Mouse (Mus musculus): ENCODE results near the gene Ncoa4. TPM values are rescaled to one million over a fixed set of nuclear protein-coding genes. Genes with fewer than 3 reads are reported as not detected.

The Ncoa4 gene
- polyA plus RNA-seq, 1 experiment from 2014 or later = 69.5 TPM

DNA sequence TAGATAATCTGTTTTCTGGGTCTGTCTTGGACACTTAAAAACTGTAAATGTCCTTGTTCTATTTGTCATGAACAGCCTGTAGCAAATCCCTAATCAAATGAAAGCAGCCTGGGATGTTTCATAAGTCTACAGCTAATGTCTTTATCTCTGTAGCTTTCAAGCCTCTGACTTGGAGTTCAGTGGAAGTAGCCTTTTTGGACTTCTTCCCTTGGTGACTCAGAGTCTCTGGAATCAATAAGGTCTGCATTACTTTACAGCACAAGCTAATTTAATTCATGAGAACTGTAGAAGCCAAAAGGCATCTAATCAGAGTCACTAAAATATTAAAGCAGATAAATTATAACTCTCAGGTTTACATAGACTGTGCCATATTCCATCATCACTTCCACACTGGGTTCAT is 66.9 kb downstream of the Ncoa4 start:
- H3K4me2 ChIP-seq = no peak overlapping the region
- H3K4me1 ChIP-seq (replicated peaks) = no peaks in the 10 kb centered on the region
- H3K9ac ChIP-seq (replicated peaks) = no peak overlapping the region
- H3K4me3 ChIP-seq (replicated peaks) = no peak overlapping the region
- H3K9me3 ChIP-seq = no peaks in the 10 kb centered on the region
- H3K27me3 ChIP-seq = no peaks in the 10 kb centered on the region
- ATAC-seq (ENCODE audit: insufficient number of reproducible peaks, insufficient read depth, low FRiP score, low TSS enrichment, low read depth) = no peak
- no peak overlapping the region for H3K27ac ChIP-seq
- peaks cover 10% of the 10 kb centered on the region; the same call in 1 of the 2 replicates for H3K36me3 ChIP-seq

DNA sequence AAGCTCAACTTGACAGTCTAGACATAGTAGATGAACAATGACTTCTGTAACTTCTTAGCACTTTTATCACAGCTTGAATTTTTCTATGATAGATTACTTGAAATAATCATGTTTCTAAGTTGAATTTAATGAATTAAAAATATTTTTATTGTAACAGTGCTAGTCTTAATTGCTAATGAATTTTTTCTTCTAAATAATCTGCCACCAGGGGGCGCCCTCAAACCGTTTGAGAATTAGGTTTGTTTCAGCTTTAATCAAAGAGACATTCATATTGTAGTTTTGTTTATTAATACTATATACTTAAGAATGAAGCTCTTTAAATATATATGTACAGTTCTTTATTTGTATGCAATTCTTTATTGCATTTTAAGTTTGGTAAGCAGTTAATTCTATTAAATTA is 69.3 kb downstream of the Ncoa4 start:
- Histone ChIP-seq H3K4me3 (replicated peaks) (no peak overlapping the region), H3K27ac (no peak overlapping the region), H3K9ac (replicated peaks) (no peak overlapping the region), H3K36me3 (peaks cover 14% of the 10 kb centered on the region; the same call in 1 of the 2 replicates), H3K27me3 (no peaks in the 10 kb centered on the region), H3K4me2 (no peak overlapping the region), H3K9me3 (no peaks in the 10 kb centered on the region), H3K4me1 (replicated peaks) (no peaks in the 10 kb centered on the region)
- no peak for ATAC-seq (ENCODE audit: insufficient number of reproducible peaks, insufficient read depth, low FRiP score, low TSS enrichment, low read depth)
- 1% methylated on average over 2 of the region's 2 CpGs for WGBS

Other genes with a start within 250 kb of the Ncoa4 start
- not detected in 2 replicates for gene Galnt15, start 130.9 kb upstream of the Ncoa4 start, polyA plus RNA-seq (2016; fragmentation: Nextera tagmentation; extraction: Ambion mirVana)
- 16.2 and 18.2 TPM in 2 replicates for gene Oxnad1, start 74.5 kb upstream of the Ncoa4 start, polyA plus RNA-seq (2016; fragmentation: Nextera tagmentation; extraction: Ambion mirVana)
- 76.7 and 78.6 TPM in 2 replicates for gene Dph3, start 74.1 kb upstream of the Ncoa4 start, polyA plus RNA-seq (2016; fragmentation: Nextera tagmentation; extraction: Ambion mirVana)
- gene Msmb, start 17.8 kb upstream of the Ncoa4 start, polyA plus RNA-seq (2016; fragmentation: Nextera tagmentation; extraction: Ambion mirVana) = not detected in 2 replicates
- gene Timm23, start 42.0 kb downstream of the Ncoa4 start, polyA plus RNA-seq (2016; fragmentation: Nextera tagmentation; extraction: Ambion mirVana) = 272 and 281 TPM in 2 replicates
- 64.4 and 65.8 TPM in 2 replicates for gene Parg, start 42.1 kb downstream of the Ncoa4 start, polyA plus RNA-seq (2016; fragmentation: Nextera tagmentation; extraction: Ambion mirVana)
- 17.2 and 19.1 TPM in 2 replicates for gene Ogdhl, start 162.2 kb downstream of the Ncoa4 start, polyA plus RNA-seq (2016; fragmentation: Nextera tagmentation; extraction: Ambion mirVana)
- not detected in 2 replicates for gene 1700024G13Rik, start 228.5 kb downstream of the Ncoa4 start, polyA plus RNA-seq (2016; fragmentation: Nextera tagmentation; extraction: Ambion mirVana)

All from limb, embryonic 12.5 days (tissue).